Mouse (Mus musculus): ENCODE measurements around the gene Tnr.

The Tnr gene

DNA sequence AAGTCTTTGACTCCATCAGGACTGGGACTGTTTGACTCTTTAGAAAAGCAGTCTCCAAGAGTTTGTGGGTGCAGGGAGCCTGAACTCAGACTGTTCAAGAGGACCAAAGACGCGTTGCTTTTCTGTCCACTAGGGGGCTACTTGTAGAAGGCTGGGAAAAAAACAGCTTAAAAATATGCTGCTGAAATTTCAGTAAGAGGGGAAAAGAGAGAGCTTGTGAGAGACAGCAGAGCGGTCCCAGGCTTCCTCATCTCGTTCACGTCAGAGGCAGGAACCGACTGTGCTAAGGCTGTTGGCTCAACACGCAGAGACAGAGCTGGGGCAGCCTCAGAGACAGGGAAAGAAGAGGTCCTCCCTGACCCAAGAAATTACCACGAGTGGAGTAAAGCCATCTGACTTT is at the start of gene Tnr:
Gene Tnr, plus strand, starts transcription at position 192 of the 400 bp plus-strand sequence.
- peak in 1 of 2 experiments; percentile 19 for DNase-seq (ENCODE audit: low spot score in 2 of 2)

DNA sequence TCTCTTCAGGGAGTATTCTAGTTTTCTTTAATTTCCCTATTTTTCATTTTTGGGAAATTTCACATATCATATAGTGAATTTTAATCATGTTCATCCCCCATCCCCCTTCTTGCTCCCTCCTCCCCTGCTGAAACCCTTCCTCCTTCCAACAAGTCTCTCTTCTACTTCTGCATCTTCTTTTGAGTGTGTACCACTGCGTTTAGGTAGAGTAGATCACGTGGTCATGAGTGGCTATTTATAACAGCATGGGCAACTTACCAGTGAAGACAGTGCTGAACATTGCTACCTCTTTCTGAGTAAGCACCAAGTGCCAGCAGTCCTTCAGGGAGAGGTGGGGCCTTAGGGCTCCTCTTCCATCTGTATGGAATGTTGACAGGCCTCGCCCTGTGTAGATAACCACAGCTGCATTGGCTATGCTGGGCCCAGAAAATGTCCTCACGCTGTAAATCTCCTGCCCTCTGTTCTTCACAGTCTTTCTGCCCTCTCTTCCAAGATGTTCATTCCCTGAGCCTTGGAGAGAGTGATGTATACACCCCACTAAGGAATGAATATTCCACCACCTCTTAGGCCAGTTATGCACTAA is 33.6 kb upstream of the Tnr start:
- no peak for DNase-seq (ENCODE audit: low spot score in 2 of 2)

DNA sequence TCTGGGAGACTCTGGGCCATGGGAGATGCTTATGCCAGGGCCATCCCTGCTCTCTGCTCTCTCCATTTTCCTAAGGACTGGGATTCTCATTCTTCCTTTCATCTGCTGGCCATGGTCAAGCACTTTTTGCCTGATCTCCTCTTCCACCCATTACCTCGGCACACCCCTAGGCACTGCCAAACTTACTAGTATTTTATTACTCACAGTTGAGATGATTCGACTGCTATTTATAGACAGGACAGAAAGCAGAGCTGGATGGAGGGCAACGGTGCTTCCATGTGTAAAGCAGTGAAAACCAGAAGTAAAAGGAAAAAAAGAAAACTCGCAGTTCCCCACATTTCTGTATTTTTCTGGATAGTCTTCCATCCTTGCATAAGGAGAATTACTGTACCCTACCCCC is 31.0 kb upstream of the Tnr start:
- DNase-seq (ENCODE audit: low spot score in 2 of 2): no peak

DNA sequence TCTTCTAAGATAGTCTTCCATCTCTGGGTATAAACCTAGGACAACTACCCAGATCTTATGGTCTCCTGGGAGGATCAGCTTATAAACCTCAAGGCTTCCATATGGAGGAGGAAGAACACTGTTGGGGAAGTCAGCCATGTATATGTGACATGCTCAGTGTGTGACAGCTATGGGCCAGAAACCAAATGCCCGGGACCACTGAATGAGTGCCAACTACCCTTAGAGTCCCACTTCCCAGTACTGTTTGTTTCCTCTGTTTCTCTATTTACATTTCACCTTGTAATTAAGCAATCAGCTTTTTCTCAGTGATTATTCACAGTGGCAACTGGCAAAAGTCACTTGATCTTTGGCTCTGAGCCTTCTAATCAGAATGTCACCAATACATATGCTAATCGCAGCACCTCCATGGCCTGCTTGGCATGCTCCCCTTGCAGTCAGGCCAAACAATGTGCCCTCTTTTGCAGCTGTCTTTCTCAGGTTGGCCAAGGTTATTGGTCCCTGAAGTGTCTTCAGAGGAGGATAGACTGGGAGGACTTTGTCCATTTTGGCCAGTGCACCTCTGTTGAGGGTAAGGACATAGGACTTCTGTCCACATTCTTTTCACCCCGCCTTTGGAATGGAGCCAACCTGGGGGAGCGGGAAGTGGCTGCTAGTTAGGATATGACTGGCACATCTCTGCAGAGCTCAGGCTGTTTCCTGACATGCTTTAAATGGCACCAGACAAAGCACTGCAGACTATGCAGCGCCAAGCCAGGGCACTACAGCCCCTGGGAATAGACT is 29.7 kb upstream of the Tnr start:
- DNase-seq (ENCODE audit: low spot score in 2 of 2): no peak

DNA sequence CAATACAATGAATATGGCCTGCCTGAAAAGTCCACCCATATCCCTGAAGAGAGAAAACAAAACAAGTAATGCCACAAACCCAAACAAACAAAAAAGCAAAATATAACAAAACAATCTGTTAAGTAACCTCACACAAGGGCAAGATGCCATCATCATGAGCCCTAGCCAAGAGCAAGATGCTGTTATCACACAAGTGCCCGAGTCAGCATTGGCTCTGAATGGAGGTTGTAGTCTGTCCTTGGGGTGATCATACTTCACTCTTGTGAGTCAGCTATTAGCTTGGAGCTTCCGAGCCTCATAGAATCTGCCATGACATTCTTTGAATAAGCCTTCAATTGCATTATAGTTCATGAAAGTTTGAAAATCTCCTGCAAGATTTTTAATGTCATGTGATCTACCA is 25.3 kb upstream of the Tnr start:
- DNase-seq (ENCODE audit: low spot score in 2 of 2): no peak

DNA sequence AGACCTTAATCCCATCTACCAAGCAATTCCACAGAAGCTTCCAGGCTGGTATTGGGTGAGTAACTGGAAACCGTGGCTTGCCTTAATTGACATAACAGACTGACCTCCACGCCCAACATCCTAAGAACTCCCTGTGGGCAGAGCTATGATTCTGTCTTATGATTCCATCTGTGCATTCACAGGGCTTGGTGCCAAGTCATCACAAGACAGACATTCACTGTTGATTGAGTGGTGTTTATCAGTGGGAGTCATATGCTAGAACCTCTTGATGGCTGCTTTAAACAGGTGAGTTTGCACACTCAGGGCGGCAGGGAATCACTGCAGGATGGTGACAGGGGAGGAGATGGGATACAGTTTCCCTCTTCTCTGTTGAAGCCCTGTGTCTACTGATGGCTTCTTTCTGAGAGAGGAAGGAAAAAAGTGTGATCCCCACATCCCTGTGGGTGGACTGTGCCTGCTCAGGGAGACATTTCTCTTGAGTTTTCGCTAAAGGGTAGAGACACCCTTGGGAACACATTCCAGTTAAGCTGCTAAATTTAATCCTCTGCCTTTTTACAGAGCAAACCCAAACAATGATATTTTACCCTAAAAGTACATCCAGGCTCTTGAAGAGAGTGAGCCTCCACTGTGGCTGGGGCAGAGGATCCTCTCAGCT is 23.6 kb upstream of the Tnr start:
- DNase-seq (ENCODE audit: low spot score in 2 of 2): no peak

DNA sequence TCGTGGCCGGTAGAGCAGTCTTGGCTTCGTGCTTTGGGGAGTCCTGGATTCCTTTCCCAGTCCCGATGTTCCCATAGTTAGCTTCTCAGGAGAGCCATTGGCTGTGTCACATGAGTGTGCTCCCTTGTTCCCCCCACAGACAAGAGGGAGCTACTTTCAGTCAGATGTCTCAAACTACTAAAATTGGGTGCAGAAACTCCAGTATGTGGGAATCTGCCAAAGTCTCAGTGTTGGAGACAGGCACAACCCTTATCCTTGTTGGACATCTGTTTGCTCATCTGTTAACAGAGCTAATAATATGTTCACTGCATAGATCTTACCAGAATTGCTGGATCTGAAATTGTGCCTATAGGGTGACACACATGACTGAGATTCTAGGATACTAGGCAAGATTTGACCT is 21.7 kb upstream of the Tnr start:
- no peak for DNase-seq (ENCODE audit: low spot score in 2 of 2)

DNA sequence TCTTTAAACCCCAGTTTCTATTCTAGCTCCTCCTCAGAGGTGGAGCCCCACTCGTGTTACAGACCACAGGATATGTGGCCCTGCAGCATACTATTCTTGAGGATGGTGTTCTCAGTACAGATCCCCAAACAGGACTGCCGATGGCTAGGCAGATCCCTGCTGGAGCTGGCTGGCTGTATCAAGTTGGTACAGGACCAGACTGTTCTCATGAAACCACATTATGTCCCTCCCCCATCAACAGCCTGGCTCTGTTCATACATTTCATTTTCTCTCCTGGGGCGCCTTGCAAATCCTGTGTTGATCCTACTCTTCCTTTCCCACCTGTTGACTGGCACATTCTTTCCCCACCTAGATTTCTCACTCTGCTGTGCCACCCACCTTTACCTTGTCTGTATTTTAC is 12.9 kb upstream of the Tnr start:
- no peak for DNase-seq (ENCODE audit: low spot score in 2 of 2)

DNA sequence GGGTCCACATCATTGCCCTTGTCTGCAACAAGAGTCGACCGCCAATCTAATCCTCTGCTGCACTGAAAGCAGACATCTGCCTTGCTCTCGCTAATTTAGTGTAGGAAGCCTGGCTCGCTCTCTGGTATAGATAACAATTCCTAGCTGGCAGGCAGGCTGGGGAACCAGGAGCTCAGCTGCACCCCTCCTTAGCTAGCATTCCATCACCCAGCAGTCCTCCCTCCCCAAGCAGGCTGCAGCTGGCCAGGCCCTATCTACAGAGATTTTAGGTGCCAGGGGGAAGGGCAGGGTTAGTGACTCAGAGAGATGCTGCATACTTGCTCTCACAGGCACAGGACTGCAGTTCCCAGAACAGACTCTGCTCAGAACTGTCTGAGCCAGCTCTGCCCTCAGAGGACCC is 5.9 kb upstream of the Tnr start:
- DNase-seq (ENCODE audit: low spot score in 2 of 2): no peak

DNA sequence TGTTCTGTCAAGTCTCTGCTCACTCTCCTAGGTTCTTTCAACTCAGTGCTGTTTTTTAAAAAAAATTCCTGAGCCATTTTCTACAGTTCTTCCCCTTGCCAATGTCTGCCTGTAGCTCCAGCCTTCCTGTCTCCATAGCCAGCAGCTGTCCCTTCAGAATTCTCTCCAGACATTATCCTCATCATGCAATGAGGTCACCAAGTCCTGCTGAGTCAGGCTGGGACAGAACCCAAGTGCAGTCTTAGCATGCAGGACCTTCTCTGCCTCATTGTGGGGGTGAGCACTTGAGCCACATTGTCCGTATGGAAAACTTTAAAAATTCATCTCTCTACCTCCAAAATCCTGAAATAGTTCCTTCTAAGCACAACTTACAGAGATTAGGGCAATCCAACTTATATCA is 4.4 kb upstream of the Tnr start:
- DNase-seq (ENCODE audit: low spot score in 2 of 2): no peak

DNA sequence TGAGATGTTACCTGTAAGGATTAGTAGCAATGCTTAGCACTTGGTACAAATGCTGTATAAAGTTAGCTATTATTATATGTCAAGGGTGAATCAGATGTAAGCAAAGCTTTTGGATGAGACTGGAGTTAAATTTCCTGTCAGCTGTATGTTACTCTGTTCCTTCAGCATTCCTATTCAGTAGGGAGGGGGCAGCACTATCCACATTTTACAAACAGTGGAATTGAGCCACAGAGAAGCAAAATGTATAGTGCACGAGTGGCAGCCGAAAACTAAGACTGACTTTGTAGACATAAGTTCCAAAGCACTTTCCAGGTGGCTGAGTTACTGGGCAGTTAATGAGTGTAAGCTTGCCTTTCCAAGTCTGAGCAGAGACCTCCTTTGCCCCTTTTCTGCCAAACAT is 500 bp upstream of the Tnr start:
- DNase-seq (ENCODE audit: low spot score in 2 of 2): no peak

DNA sequence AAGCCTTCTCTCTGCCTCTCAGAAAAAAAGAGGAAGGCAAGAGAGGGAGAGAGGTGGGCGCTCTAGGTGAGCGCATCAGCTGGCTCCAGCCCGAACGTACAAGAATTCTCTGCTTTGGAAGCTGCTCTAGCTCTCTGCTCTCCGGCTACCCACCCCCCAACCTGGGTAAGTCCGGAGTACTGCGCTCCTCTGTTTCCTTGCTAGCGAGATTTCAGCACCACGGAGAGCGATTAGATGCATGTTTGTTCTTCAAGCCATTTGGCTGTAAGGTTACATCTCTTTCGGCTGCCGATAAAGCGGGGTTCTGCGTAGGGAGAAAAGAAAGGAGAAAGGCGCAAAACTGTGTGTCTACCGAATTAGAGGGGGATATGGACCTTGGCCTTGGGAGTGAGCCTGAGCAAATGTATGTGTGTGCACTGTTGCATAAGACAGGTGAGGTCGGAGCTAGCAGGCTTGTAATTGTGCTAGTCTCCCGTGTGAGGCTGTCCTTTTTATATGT is 531 bp downstream of the Tnr start:
- peak; percentile 4 to 58 for DNase-seq (ENCODE audit: low spot score in 2 of 2)

DNA sequence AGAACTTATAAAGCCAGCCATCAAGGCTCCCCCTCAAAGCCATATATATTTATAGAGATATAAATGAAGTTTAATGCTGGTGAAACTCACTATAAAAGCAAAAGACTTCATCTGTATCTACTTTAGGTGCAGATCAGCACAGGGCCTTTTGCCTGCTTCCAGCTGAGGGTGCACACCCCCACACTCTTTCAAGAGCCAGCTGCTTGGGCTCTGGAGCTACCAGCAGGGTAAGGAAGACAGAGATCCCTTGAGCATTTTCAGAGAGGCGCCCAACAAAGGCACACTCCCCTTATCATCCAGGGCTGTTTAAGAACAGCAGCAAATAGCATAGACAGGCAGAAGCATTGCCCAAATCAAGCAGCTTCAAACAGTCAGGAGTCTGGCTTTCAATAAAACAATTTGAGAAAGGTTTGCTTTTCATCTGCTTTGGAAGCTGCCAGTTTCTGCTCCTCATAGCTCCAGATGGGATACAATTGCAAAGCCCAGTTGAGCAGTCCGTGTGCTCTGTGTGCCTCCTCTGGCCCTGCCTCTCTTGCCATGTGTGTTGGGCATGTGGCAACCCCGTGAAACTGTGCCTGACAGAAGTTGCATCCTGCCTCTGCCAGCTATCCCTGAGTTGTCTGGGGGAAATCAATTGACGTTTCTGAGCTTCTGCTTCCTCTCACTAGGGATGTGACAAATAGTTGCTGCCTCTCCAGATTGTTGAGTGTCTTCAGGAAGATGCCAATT is 9.4 kb downstream of the Tnr start:
- no peak for DNase-seq (ENCODE audit: low spot score in 2 of 2)

DNA sequence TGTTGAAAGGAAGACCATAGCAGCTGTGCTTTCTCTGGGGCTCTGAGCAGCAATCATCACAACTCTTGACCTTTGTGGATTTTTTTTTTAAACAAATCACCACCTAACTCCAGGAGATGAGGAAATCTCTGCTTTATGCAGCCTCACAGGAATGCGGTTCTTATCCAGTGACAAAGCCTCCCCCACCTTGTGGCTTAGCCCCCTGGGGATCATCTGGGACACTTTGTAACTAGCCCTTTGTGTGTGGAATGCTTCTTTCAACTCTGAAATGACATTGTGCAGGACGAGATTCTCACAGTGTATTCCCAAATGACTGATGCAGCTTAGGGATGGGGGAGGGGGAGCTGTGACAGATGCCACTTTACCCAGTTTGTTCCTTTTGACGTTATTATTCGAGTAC is 12.0 kb downstream of the Tnr start:
- DNase-seq (ENCODE audit: low spot score in 2 of 2): no peak

DNA sequence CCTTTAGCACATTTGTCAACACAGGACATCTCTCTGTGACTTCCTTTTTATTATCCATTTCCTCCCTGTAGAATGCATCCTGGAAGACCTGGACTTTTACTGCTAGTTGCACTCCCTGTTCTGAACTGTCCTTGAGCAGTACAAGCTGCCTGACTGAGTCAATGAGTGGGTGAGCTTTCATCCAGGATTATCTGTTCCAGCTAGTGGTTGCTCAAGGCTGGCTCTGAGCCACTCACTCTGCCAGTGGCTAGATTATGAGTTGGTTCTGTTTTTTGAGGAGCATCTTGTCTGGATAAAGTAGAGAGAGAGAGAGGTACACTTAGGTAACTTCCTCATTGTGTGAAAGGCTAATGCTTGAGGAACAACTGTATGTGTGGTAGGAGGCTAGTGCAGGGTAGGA is 14.0 kb downstream of the Tnr start:
- no peak for DNase-seq (ENCODE audit: low spot score in 2 of 2)

DNA sequence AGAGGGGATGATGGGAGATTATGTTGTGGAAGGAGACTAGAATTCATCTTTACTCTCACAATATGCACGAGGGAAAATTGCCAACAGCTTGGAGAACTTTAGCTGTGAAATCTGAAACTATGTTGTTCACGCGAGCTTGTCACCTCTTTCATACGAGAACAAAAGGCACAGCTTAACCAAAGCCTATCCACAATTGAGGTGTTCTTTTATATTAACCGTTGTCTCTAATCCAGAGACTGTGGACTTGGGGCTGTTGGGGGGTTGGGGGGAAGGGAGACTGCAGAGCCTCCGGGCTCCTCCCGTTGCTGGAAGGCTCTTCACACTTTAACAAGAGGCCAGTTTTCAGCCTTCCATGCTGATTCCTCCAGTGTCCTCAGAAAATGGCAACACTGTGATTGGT is 14.5 kb downstream of the Tnr start:
- DNase-seq (ENCODE audit: low spot score in 2 of 2): no peak

DNA sequence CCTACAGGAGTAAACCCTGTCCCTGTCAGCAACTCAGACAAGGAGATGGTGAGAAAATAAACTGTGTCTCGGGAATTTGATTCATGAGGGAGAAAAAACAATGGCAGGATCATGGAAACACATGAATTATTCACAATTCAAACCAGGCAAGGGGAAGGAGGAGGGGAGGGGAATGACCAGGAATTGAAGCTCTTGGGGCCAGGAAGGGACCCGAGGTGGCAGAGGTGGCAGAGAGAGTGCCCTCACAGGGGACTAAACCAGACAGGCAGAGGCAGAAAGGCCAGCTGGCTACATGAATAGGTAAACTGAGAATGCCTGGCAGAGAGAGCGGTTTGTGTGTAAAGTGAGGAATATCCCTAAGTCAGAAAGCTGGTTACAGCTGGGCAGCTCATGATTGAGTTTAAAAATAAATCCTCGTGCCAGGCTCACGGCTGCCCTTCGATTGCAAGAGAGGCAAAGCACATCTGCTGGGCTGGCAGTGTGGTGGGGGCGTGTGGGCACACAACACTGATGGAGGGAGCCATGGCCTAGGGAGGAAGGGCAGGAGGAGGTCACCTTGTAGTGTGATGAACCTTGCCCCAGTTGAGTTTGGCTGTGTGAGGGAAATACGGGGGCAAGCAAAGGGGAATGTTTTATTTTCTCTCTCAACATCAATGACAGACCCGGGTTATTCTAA is 22.0 kb downstream of the Tnr start:
- DNase-seq (ENCODE audit: low spot score in 2 of 2): no peak

DNA sequence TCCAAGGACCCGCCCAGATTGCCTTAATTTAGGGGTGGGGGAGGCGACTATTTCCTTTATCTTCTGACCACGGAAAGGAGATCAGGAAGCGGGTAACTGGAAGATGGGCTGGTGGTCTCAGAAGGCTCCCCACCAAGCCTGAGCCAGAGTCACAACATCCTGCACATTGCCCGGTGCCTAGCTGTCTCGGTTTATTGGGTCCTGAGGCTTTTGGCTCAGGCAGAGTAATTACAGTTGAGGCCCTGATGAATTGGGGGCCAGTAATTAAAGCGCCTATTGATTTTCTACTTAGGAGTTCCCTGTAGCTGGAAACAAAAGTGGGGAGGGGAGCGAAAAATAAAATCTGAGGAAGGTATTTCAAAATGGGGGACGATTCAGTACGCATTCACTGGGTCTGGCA is 27.5 kb downstream of the Tnr start:
- no peak for DNase-seq (ENCODE audit: low spot score in 2 of 2)

DNA sequence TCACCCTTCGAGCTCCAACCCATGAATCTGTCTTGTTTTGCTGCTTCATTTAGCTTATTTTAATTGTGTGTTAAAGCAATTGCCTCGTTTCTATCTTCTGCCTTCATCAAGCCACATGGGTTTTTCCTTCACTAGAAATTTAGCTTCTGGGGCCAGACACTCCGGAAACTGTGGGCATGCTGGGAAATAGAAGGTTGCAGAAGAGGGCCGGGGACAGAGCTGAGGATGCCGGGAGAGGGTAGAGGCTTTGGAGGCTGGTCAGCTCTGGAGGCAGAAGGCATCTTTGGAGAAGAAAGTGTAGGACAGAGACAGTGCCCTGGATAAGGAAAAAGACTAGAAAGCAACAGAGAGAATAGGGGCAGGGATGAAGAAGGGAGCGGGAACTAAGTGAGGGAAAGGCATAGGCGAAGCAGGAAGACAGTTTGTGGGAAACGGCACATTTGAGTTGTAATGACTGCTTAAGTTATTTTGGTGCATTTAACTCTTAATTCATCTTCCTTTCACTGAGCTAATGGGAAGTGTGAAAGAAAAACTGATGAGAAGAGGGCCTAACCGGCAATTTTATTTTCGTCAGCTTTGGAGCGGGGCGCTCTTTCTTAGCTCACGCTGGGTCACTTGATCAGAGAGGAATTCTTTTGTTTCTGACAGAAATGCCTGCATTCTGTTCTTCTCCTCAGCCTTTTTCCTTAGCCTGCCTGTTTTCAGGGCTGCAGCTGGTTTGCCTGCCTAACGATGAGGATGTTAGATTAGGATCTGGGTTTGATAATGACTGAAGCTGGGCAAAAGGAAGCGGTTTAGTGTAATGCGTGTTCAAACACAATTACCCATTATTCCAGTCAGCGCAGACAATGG is 28.2 kb downstream of the Tnr start:
- DNase-seq (ENCODE audit: low spot score in 2 of 2): no peak

DNA sequence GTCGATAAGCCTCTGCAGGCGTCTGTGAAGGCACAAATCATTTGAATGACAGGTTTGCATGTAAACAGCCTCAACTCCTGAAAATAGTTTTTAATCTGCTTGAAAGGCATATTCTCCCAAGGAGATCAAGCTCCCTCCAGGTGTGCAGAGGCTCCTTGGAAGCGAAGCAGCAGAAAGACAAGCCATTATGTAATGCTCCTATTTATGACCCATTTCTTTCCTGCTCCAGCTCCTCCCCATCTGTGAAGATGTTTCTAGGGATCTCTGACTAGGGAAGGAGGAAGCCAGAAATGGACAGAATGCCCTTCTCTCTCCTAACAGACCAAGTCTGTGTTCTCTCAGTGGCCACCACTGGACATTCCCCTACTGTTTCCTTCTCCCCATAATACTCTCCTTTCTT is 38.0 kb downstream of the Tnr start:
- DNase-seq (ENCODE audit: low spot score in 2 of 2): no peak

DNA sequence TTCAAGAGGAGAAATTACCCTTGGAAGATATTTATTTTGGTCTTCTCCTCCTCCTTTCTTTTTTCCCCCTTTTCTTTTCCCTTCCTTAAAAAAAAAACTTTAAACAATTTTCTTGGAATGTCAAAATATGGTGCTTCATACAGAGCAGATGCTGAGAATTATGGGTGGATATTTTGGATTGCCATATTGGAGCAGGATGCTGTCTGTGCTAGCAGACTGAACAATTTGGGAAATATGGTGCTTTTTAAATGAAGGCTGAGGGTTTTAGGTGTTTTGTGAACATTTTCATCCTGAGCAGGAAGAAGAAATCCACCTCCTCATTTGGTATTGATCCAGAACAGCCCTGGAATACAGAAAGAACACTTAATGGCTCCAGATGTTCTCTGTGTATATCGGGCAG is 41.6 kb downstream of the Tnr start:
- DNase-seq (ENCODE audit: low spot score in 2 of 2): no peak

Data from spleen, postnatal 10 days (tissue).